Mouse (Mus musculus) heart, embryonic 12.5 days (tissue): ENCODE results near the gene Chsy1. TPM values are rescaled to one million over a fixed set of nuclear protein-coding genes. Genes with fewer than 3 reads are reported as not detected.

ENCODE experiments used
- ATAC-seq: fragments of 200-750 bp; cut with Nextera tagmentation; 2 replicates; pipeline ENCODE4 v1.8.0; 2017; ENCODE audit warnings: moderate TSS enrichment, moderate library complexity; ENCODE audit not compliant: insufficient number of reproducible peaks, low FRiP score
- H3K27ac ChIP-seq: fragments of 300-500 bp; sonication (generic); 2 replicates; pipeline ENCODE4 v1.5.1; 2016; ENCODE audit warnings: mild to moderate bottlenecking, moderate library complexity; ENCODE audit not compliant: poor library complexity, severe bottlenecking
- H3K27me3 ChIP-seq: fragments of 300-500 bp; sonication (generic); replicated peaks from 2 replicates; pipeline ENCODE4 v1.6.1; 2016; ENCODE audit warnings: mild to moderate bottlenecking, moderate library complexity
- H3K36me3 ChIP-seq: fragments of 300-500 bp; sonication (generic); 2 replicates; pipeline ENCODE4 v1.6.1; 2016; ENCODE audit warnings: mild to moderate bottlenecking, moderate library complexity
- H3K4me1 ChIP-seq: fragments of 300-500 bp; sonication (generic); replicated peaks from 2 replicates; pipeline ENCODE4 v1.6.1; 2016; ENCODE audit warnings: mild to moderate bottlenecking
- H3K4me2 ChIP-seq: fragments of 300-500 bp; sonication (generic); 2 replicates; pipeline ENCODE4 v1.6.1; 2016; ENCODE audit warnings: mild to moderate bottlenecking, moderate library complexity
- H3K4me3 ChIP-seq: fragments of 300-500 bp; sonication (generic); 2 replicates; pipeline ENCODE4 v1.5.1; 2016; ENCODE audit warnings: mild to moderate bottlenecking
- H3K9ac ChIP-seq: fragments of 300-500 bp; sonication (generic); 2 replicates; pipeline ENCODE4 v1.6.1; 2016; ENCODE audit warnings: mild to moderate bottlenecking, moderate library complexity
- H3K9me3 ChIP-seq: fragments of 300-500 bp; sonication (generic); replicated peaks from 2 replicates; pipeline ENCODE4 v1.6.1; 2016; ENCODE audit warnings: mild to moderate bottlenecking, moderate library complexity
- WGBS: fragments of 180-500 bp; shearing (Covaris S2); methylation state at CpG from one replicate; pipeline ENCODE4 v1.1.7; 2016; 5-methylcytosine and 5-hydroxymethylcytosine counted together
- polyA plus RNA-seq: library from polyadenylated mRNA; unstranded; fragments of >200 nt; fragmentation: Nextera tagmentation; extraction: Ambion mirVana; gene quantifications from 2 replicates; pipeline ENCODE4 v1.2.1, GENCODE M21; 2016

Chsy1 gene
- polyA plus RNA-seq, 1 experiment from 2014 or later = 13.3 TPM

- H3K4me2 ChIP-seq = no peak overlapping the region
- H3K36me3 ChIP-seq = peaks cover 16% of the 10 kb centered on the region; the same call in 1 of the 2 replicates
- no peaks in the 10 kb centered on the region for H3K9me3 ChIP-seq
- no peak overlapping the region for H3K4me3 ChIP-seq
- 73% methylated on average over 5 of the region's 5 CpGs for WGBS
- no peak overlapping the region for H3K9ac ChIP-seq
- no peak overlapping the region for H3K27ac ChIP-seq
- H3K27me3 ChIP-seq = no peaks in the 10 kb centered on the region
- ATAC-seq = no peak
- peaks cover 64% of the 10 kb centered on the region for H3K4me1 ChIP-seq
Observed at GRCm38 (mm10) chr7:66138878-66139277, 29.6 kb downstream of the Chsy1 start.

GRCm38 (mm10) chr7:66140095-66140494 is 30.8 kb downstream of the Chsy1 start:
- no peak for ATAC-seq
- Histone ChIP-seq H3K4me3 (no peak overlapping the region), H3K27me3 (no peaks in the 10 kb centered on the region), H3K9me3 (no peaks in the 10 kb centered on the region), H3K27ac (0 out of 2 replicates have a peak overlapping the region, but pooled peaks have one; percentile 28), H3K9ac (no peak overlapping the region), H3K36me3 (peaks cover 21% of the 10 kb centered on the region), H3K4me1 (peaks cover 61% of the 10 kb centered on the region), H3K4me2 (no peak overlapping the region)
- 73% methylated on average over 3 of the region's 3 CpGs for WGBS

GRCm38 (mm10) chr7:66140923-66141570 is 31.7 kb downstream of the Chsy1 start:
- Histone ChIP-seq H3K4me3 (no peak overlapping the region), H3K36me3 (peaks cover 21% of the 10 kb centered on the region), H3K4me2 (no peak overlapping the region), H3K9ac (no peak overlapping the region), H3K4me1 (peaks cover 51% of the 10 kb centered on the region), H3K9me3 (no peaks in the 10 kb centered on the region), H3K27me3 (no peaks in the 10 kb centered on the region), H3K27ac (no peak overlapping the region)
- no peak for ATAC-seq
- 80% methylated on average over 4 of the region's 4 CpGs for WGBS

GRCm38 (mm10) chr7:66142514-66142913 is 33.2 kb downstream of the Chsy1 start:
- no peak for ATAC-seq
- no peak overlapping the region for H3K9ac ChIP-seq
- H3K4me2 ChIP-seq = no peak overlapping the region
- H3K9me3 ChIP-seq = no peaks in the 10 kb centered on the region
- no peak overlapping the region for H3K4me3 ChIP-seq
- peaks cover 37% of the 10 kb centered on the region for H3K4me1 ChIP-seq
- H3K36me3 ChIP-seq = peaks cover 21% of the 10 kb centered on the region
- WGBS = 85% methylated on average over 7 of the region's 7 CpGs
- H3K27me3 ChIP-seq = no peaks in the 10 kb centered on the region
- H3K27ac ChIP-seq = no peak overlapping the region

- Histone ChIP-seq H3K4me2 (no peak overlapping the region), H3K36me3 (peaks cover 13% of the 10 kb centered on the region), H3K4me3 (no peak overlapping the region), H3K9me3 (no peaks in the 10 kb centered on the region), H3K4me1 (peaks cover 30% of the 10 kb centered on the region), H3K27ac (no peak overlapping the region), H3K27me3 (no peaks in the 10 kb centered on the region), H3K9ac (no peak overlapping the region)
- 88% methylated on average over 2 of the region's 2 CpGs for WGBS
- ATAC-seq = no peak
Observed at GRCm38 (mm10) chr7:66144543-66144942, 35.2 kb downstream of the Chsy1 start.

GRCm38 (mm10) chr7:66147156-66147555 is 37.8 kb downstream of the Chsy1 start:
- Histone ChIP-seq H3K27me3 (no peaks in the 10 kb centered on the region), H3K9ac (no peak overlapping the region), H3K4me2 (no peak overlapping the region), H3K36me3 (peaks cover 8% of the 10 kb centered on the region; the same call in 1 of the 2 replicates), H3K9me3 (no peaks in the 10 kb centered on the region), H3K4me3 (no peak overlapping the region), H3K27ac (no peak overlapping the region), H3K4me1 (peaks cover 24% of the 10 kb centered on the region)
- no peak for ATAC-seq
- 97% methylated on average over 1 of the region's 1 CpGs for WGBS

GRCm38 (mm10) chr7:66147816-66148215 is 38.5 kb downstream of the Chsy1 start:
- peaks cover 11% of the 10 kb centered on the region for H3K36me3 ChIP-seq
- no peak overlapping the region for H3K4me2 ChIP-seq
- H3K27me3 ChIP-seq = no peaks in the 10 kb centered on the region
- H3K9me3 ChIP-seq = no peaks in the 10 kb centered on the region
- ATAC-seq = no peak
- H3K4me3 ChIP-seq = no peak overlapping the region
- no peak overlapping the region for H3K27ac ChIP-seq
- 98% methylated on average over 3 of the region's 3 CpGs for WGBS
- peaks cover 23% of the 10 kb centered on the region for H3K4me1 ChIP-seq
- H3K9ac ChIP-seq = no peak overlapping the region

- Histone ChIP-seq H3K27me3 (no peaks in the 10 kb centered on the region), H3K4me2 (no peak overlapping the region), H3K27ac (no peak overlapping the region), H3K9ac (no peak overlapping the region), H3K4me3 (no peak overlapping the region), H3K4me1 (peaks cover 30% of the 10 kb centered on the region), H3K9me3 (no peaks in the 10 kb centered on the region), H3K36me3 (peaks cover 16% of the 10 kb centered on the region)
- no peak for ATAC-seq
- WGBS = 80% methylated on average over 8 of the region's 8 CpGs
Observed at GRCm38 (mm10) chr7:66149506-66149905, 40.2 kb downstream of the Chsy1 start.

- no peak for ATAC-seq
- Histone ChIP-seq H3K36me3 (peaks cover 12% of the 10 kb centered on the region), H3K4me2 (no peak overlapping the region), H3K27me3 (no peaks in the 10 kb centered on the region), H3K9me3 (no peaks in the 10 kb centered on the region), H3K27ac (no peak overlapping the region), H3K9ac (no peak overlapping the region), H3K4me1 (peaks cover 33% of the 10 kb centered on the region), H3K4me3 (no peak overlapping the region)
- WGBS = 77% methylated on average over 3 of the region's 3 CpGs
Observed at GRCm38 (mm10) chr7:66150411-66150810, 41.1 kb downstream of the Chsy1 start.

- H3K27ac ChIP-seq = peak overlapping the region; percentile 62; the same call in 1 of the 2 replicates
- H3K36me3 ChIP-seq = peaks cover 10% of the 10 kb centered on the region
- H3K27me3 ChIP-seq = no peaks in the 10 kb centered on the region
- no peak overlapping the region for H3K4me3 ChIP-seq
- H3K9ac ChIP-seq = no peak overlapping the region; the same call in 1 of the 2 replicates
- peak overlapping the region; percentile 30; the same call in 1 of the 2 replicates for H3K4me2 ChIP-seq
- H3K9me3 ChIP-seq = no peaks in the 10 kb centered on the region
- 41% methylated on average over 9 of the region's 9 CpGs for WGBS
- ATAC-seq = no peak
- peaks cover 47% of the 10 kb centered on the region for H3K4me1 ChIP-seq
Observed at GRCm38 (mm10) chr7:66157413-66157812, 48.1 kb downstream of the Chsy1 start.

GRCm38 (mm10) chr7:66157861-66158415 is 48.6 kb downstream of the Chsy1 start:
- 75% methylated on average over 4 of the region's 4 CpGs for WGBS
- Histone ChIP-seq H3K4me3 (no peak overlapping the region), H3K9ac (no peak overlapping the region), H3K4me1 (peaks cover 45% of the 10 kb centered on the region), H3K4me2 (no peak overlapping the region), H3K27me3 (no peaks in the 10 kb centered on the region), H3K36me3 (peaks cover 6% of the 10 kb centered on the region), H3K27ac (peak overlapping the region; percentile 12; the same call in 1 of the 2 replicates), H3K9me3 (no peaks in the 10 kb centered on the region)
- ATAC-seq = no peak
